Mouse (Mus musculus): Measurements from ENCODE around the gene Otud5. TPM values are rescaled to one million over a fixed set of nuclear protein-coding genes. Genes with fewer than 3 reads are reported as not detected.
A peak's percentile ranks its signal among the peaks of the same experiment; 100 is the strongest.
"Not testable (repeated sequence)": the region's sequence is repeated elsewhere in the genome, so short reads cannot be mapped to it uniquely, and the experiment has no call there.

The Otud5 gene
- total RNA-seq, 2 experiments from 2014 or later, result 64.5 to 65.6 TPM

GRCm38 (mm10) chrX:7869826-7870225 is 28.7 kb downstream of the Otud5 start:
- DNase-seq (ENCODE audit: extremely low spot score in 1 of 2, low spot score in 2 of 2), result no peak

GRCm38 (mm10) chrX:7878007-7878419 is 36.8 kb downstream of the Otud5 start, which contains the start of gene Pim2:
Gene Pim2 (plus strand): TSS chrX:7878262.
- DNase-seq (ENCODE audit: extremely low spot score in 1 of 2, low spot score in 2 of 2), result peak; percentile 83 to 89
- intact Hi-C loops (cut with DNase I), result no loop called here

More at GRCm38 (mm10) chrX:7869826-7870225, 28.7 kb downstream of the Otud5 start:
- intact Hi-C loops (cut with DNase I), result no loop called here

- peak in 1 of 2 experiments; percentile 39 for DNase-seq (ENCODE audit: extremely low spot score in 1 of 2, low spot score in 2 of 2)
- intact Hi-C loops (cut with DNase I), result no loop called here
These were observed 37.3 kb downstream of the Otud5 start for GRCm38 (mm10) chrX:7878495-7878894.

- intact Hi-C loops (cut with DNase I), result no loop called here
- DNase-seq (ENCODE audit: extremely low spot score in 1 of 2, low spot score in 2 of 2), result peak; percentile 46 to 74
These were observed 38.7 kb downstream of the Otud5 start for GRCm38 (mm10) chrX:7879819-7880218.

GRCm38 (mm10) chrX:7883841-7884567 is 42.8 kb downstream of the Otud5 start, which contains the start of gene Slc35a2:
Gene Slc35a2 (plus strand): TSS chrX:7884028.
- peak; percentile 73 to 86 for DNase-seq (ENCODE audit: extremely low spot score in 1 of 2, low spot score in 2 of 2)
- intact Hi-C loops (cut with DNase I), result no loop called here

- intact Hi-C loops (cut with DNase I), result no loop called here
- DNase-seq (ENCODE audit: extremely low spot score in 1 of 2, low spot score in 2 of 2), result no peak
These were observed 57.0 kb downstream of the Otud5 start for GRCm38 (mm10) chrX:7898211-7898610.

- intact Hi-C loops (cut with DNase I), result no loop called here
- DNase-seq (ENCODE audit: extremely low spot score in 1 of 2, low spot score in 2 of 2), result peak; percentile 87 to 93
These were observed 58.0 kb downstream of the Otud5 start, which contains the start of the genes Pqbp1 and Timm17b for GRCm38 (mm10) chrX:7898880-7899874. Gene Pqbp1 (minus strand): TSS chrX:7899269. Gene Timm17b (plus strand): TSS chrX:7899357.

- intact Hi-C loops (cut with DNase I), result no loop called here
- DNase-seq (ENCODE audit: extremely low spot score in 1 of 2, low spot score in 2 of 2), result no peak
These were observed 63.3 kb downstream of the Otud5 start for GRCm38 (mm10) chrX:7904441-7904840.

GRCm38 (mm10) chrX:7907735-7908134 is 66.6 kb downstream of the Otud5 start, which contains the start of gene Gm10491:
Gene Gm10491 (minus strand): TSS chrX:7907835.
- DNase-seq (ENCODE audit: extremely low spot score in 1 of 2, low spot score in 2 of 2), result no peak
- intact Hi-C loops (cut with DNase I), result no loop called here

- intact Hi-C loops (cut with DNase I); DNase-seq (ENCODE audit: extremely low spot score in 1 of 2, low spot score in 2 of 2): not testable (repeated sequence)
These were observed 68.1 kb downstream of the Otud5 start, which contains the start of gene Gm10490 for GRCm38 (mm10) chrX:7909242-7909641. Gene Gm10490 (plus strand): TSS chrX:7909542.

GRCm38 (mm10) chrX:7910473-7910872 is 69.3 kb downstream of the Otud5 start:
- no peak for DNase-seq (ENCODE audit: extremely low spot score in 1 of 2, low spot score in 2 of 2)

GRCm38 (mm10) chrX:7915669-7916068 is 74.5 kb downstream of the Otud5 start:
- intact Hi-C loops (cut with DNase I), result loop anchor here (5.0 kb wide), 1 partner anchor 102 kb away; the partner anchor contains the start of gene Glod5
- DNase-seq (ENCODE audit: extremely low spot score in 1 of 2, low spot score in 2 of 2), result not testable (repeated sequence)

More at GRCm38 (mm10) chrX:7910473-7910872, 69.3 kb downstream of the Otud5 start:
- intact Hi-C loops (cut with DNase I), result no loop called here

- intact Hi-C loops (cut with DNase I), result loop anchor here (5.0 kb wide), 1 partner anchor 99 kb away; the partner anchor contains the start of gene Glod5
- DNase-seq (ENCODE audit: extremely low spot score in 1 of 2, low spot score in 2 of 2), result not testable (repeated sequence)
These were observed 76.8 kb downstream of the Otud5 start for GRCm38 (mm10) chrX:7917960-7918359.

GRCm38 (mm10) chrX:7919601-7920383 is 78.6 kb downstream of the Otud5 start, which contains the start of gene Pcsk1n:
Gene Pcsk1n (plus strand): TSS chrX:7919822.
- intact Hi-C loops (cut with DNase I), result loop anchor here (5.0 kb wide), 1 partner anchor 98 kb away; the partner anchor contains the start of gene Glod5
- peak; percentile 31 to 66 for DNase-seq (ENCODE audit: extremely low spot score in 1 of 2, low spot score in 2 of 2)

- intact Hi-C loops (cut with DNase I), result no loop called here
- no peak for DNase-seq (ENCODE audit: extremely low spot score in 1 of 2, low spot score in 2 of 2)
These were observed 80.9 kb downstream of the Otud5 start for GRCm38 (mm10) chrX:7922032-7922431.

All from left cerebral cortex, postnatal 10 days (tissue).